7 mouse cellular contexts compared by ENCODE assay signal in the genomic region with DNA sequence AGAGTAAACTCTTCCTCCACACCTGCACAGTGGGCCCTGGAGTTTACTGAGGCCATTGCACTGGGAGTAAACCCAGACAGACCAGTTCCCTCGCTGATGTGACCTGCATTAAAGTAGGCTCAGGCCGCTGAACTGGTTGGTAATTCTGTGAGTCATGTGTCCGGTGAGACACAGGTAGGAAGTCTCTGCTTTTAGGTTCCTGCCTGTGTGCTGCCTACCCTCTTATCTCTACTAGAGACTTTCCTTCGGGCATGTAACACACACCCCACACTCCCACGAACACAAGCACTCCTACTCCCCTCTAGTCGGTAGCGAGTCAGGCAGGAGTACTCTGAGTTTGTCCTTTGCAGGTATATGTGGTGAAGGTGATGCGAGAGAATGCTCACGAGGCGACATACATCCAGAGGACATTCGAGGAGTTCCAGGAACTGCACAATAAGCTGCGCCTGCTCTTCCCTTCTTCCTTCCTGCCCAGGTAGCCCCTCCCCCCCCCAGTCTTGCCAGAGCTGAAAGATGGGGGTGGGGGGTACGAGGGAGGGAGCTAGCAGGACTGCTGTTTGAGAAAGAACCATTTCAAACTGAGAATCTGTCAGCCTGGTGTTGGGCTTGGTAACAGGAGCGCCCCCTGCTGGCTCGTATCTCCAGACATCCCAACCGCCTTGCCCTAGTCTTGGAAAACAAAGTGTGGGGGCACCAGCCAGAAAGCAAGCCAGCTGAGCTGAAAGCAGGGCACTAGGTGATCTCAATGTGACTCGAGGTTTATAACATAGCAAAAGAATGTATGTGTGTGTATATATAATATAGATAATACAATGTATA. TPM values are rescaled to one million over a fixed set of nuclear protein-coding genes. Genes with fewer than 3 reads are reported as not detected.
DNase-seq lines count a peak whose midpoint lies in the region; ATAC-seq lines count a peak whose summit lies in the region.

No protein-coding gene starts in this region.

- no peak overlapping the region for H3K27ac ChIP-seq in forebrain, embryonic 16.5 days (ENCODE audit: low read length)
- no peak overlapping the region for H3K27ac ChIP-seq in hindbrain, embryonic 14.5 days

- H3K36me3 ChIP-seq in forebrain, embryonic 16.5 days (ENCODE audit: control insufficient read depth, insufficient read depth) = peaks cover 34% of the 10 kb centered on the region
- peaks cover 98% of the 10 kb centered on the region for H3K36me3 ChIP-seq in hindbrain, embryonic 14.5 days (replicated peaks; ENCODE audit: control insufficient read depth, insufficient read depth)

- H3K4me3 ChIP-seq in forebrain, embryonic 16.5 days (replicated peaks; ENCODE audit: low read length) = no peak overlapping the region
- no peak overlapping the region for H3K4me3 ChIP-seq in hindbrain, embryonic 14.5 days (replicated peaks; ENCODE audit: low read length)

- WGBS in forebrain, embryonic 16.5 days = 39% methylated on average over 17 of the region's 17 CpGs
- 46% methylated on average over 17 of the region's 17 CpGs for WGBS in hindbrain, embryonic 14.5 days

- DNase-seq in NIH3T3 (ENCODE audit: low read depth) = peak; percentile 89
- DNase-seq in cerebellum, adult 11 months = peak; percentile 67
- DNase-seq in hindbrain, embryonic 14.5 days (ENCODE audit: low spot score) = peak; percentile 81
- peak; percentile 64 to 78 for DNase-seq in layer of hippocampus, postnatal 36 days
- peak; percentile 78 to 84 for DNase-seq in lung, postnatal 4 days
- DNase-seq in spleen, adult 12 weeks (ENCODE audit: low spot score) = peak; percentile 37

- ATAC-seq in forebrain, embryonic 16.5 days = peak; percentile 70
- peak; percentile 68; the same call in 1 of the 2 replicates for ATAC-seq in hindbrain, embryonic 14.5 days (ENCODE audit: low FRiP score)

- no peaks in the 10 kb centered on the region for H3K9me3 ChIP-seq in forebrain, embryonic 16.5 days (ENCODE audit: control insufficient read depth, low read length)
- no peaks in the 10 kb centered on the region for H3K9me3 ChIP-seq in hindbrain, embryonic 14.5 days (ENCODE audit: control insufficient read depth, low read length)

- no peak overlapping the region for H3K9ac ChIP-seq in forebrain, embryonic 16.5 days (replicated peaks; ENCODE audit: low read depth, low read length)
- H3K9ac ChIP-seq in hindbrain, embryonic 14.5 days = no peak overlapping the region

- no peaks in the 10 kb centered on the region for H3K27me3 ChIP-seq in forebrain, embryonic 16.5 days (replicated peaks; ENCODE audit: control insufficient read depth, insufficient read depth, low read length)
- H3K27me3 ChIP-seq in hindbrain, embryonic 14.5 days (ENCODE audit: control insufficient read depth, insufficient read depth, low read length) = no peaks in the 10 kb centered on the region

- no peak overlapping the region for H3K4me2 ChIP-seq in forebrain, embryonic 16.5 days (ENCODE audit: low read length)
- H3K4me2 ChIP-seq in hindbrain, embryonic 14.5 days (replicated peaks) = no peak overlapping the region

- no peaks in the 10 kb centered on the region for H3K4me1 ChIP-seq in forebrain, embryonic 16.5 days (replicated peaks; ENCODE audit: control insufficient read depth, insufficient read depth, low read length)
- H3K4me1 ChIP-seq in hindbrain, embryonic 14.5 days (replicated peaks; ENCODE audit: control insufficient read depth, insufficient read depth, low read length) = no peaks in the 10 kb centered on the region

RNA-seq across cellular contexts. Expression of a gene that starts 29.8 kb away (rescaled TPM):
- 36.3 and 40.3 TPM in 2 replicates for polyA plus RNA-seq in forebrain, embryonic 16.5 days (2015; fragmentation: Nextera tagmentation; extraction: Ambion mirVana)
- 29.6 and 36.0 TPM in 2 replicates for polyA plus RNA-seq in hindbrain, embryonic 14.5 days (2014; fragmentation: Nextera tagmentation; extraction: Ambion mirVana)
- 10 to 100 TPM; 42.5 to 44.2 TPM for total RNA-seq in layer of hippocampus, postnatal 36 days (2021)

RNA-seq across cellular contexts. Expression of a gene that starts 55.7 kb away (rescaled TPM):
- 16.0 and 17.9 TPM in 2 replicates for polyA plus RNA-seq in forebrain, embryonic 16.5 days (2015; fragmentation: Nextera tagmentation; extraction: Ambion mirVana)
- 13.7 and 14.8 TPM in 2 replicates for polyA plus RNA-seq in hindbrain, embryonic 14.5 days (2014; fragmentation: Nextera tagmentation; extraction: Ambion mirVana)
- 10 to 100 TPM; 14.7 to 16.2 TPM for total RNA-seq in layer of hippocampus, postnatal 36 days (2021)

Comparison
In these comparisons a context has a peak if more than half of its experiments do, and no peak if none do; other contexts are left out.
1. DNase-seq: peak in every context shown above with its lines; median percentile 89 in NIH3T3; 81 in hindbrain, embryonic 14.5 days; 81 in lung, postnatal 4 days; 71 in layer of hippocampus, postnatal 36 days; 67 in cerebellum, adult 11 months; 37 in spleen, adult 12 weeks.